Mouse (Mus musculus) layer of hippocampus, adult 9-10 months (tissue): ENCODE results near the gene Inava.

Experiments
- DNase-seq: peaks from one replicate; pipeline ENCODE4 v3.0.0; 2022; ENCODE audit warnings: low spot score

Inava gene

GRCm38 (mm10) chr1:136233892-136234594 is at the start of gene Inava:
Gene Inava (minus strand): TSS chr1:136234264.
- DNase-seq, result no peak

DNA sequence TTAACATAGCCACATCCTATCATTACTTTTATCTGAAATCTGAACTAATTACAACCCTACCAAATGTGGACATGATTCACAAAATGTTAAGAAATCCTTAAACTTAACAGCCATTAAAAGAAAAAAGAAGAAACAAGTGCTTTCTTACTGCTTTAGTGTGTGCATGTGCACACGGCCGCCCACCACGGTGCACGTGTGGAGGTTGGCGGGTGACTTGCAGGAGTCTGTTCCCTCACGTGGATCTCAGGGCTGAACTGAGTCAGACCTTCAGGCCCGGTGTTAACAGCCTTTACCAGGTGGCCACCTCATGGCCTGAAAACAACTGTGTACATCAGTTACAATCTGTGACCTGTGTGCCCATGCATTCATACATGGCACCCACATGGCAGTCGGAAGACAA is 43.3 kb upstream of the Inava start:
- DNase-seq, result no peak

DNA sequence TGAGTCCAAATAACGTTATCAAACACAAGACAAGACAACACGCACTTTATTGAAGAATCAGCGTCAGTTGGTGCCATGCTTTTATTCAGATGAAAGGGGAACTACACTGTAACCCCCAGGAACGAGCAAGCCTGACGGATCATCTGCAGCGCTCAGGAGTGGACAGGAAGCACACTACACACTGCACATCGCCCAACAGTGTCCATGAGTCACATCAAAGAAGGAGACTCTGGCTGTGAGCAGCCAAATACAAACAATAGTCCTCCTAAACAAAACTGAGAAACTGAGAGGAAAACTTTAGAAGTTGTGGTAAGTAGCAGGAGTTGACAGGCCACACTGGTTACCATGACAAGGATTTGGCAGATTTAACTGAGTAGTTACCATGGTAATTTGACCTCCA is 34.2 kb upstream of the Inava start:
- no peak for DNase-seq

DNA sequence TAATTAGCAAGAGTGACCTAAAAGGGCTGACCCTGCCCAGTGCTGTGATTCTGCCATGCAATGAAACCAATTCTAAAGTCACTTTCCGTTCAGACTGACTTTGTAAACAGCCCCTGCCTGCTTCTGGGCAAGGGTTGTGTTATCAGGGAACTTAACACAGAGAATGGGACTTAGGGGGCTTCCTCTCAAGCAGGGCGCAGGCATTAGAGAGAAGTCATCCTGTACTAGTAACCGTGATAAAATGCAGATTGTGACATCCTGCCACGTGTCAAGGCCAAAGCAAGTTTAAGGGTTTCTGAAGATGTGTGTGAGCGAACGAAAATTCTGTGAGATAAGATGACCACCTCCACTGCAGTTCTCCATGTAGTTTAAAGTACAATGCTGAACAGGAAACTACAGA is 32.1 kb upstream of the Inava start:
- no peak for DNase-seq

GRCm38 (mm10) chr1:136263355-136263754 is 29.3 kb upstream of the Inava start:
- no peak for DNase-seq

GRCm38 (mm10) chr1:136260635-136261238 is 26.7 kb upstream of the Inava start, which contains the start of gene Gpr25:
Gene Gpr25 (minus strand): TSS chr1:136260873.
- no peak for DNase-seq

- no peak for DNase-seq
Measured at GRCm38 (mm10) chr1:136259893-136260634, 26.0 kb upstream of the Inava start.

DNA sequence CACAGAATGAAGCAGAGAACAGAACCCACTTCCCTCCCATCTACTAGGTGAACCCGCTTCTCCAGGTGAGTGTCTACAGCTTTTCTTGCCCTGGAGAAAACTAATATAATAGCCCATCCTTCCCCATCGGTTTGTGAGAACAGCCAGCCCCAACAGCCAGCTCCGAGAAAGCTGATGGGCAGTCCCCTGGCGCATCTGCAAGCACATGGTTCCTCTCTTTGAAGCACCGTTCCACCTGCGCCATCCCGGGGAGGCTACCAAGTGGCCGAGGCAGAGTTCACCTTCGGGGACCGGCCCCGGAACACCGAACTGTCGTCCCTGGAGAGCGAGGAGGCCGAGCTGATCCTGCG is 25.5 kb upstream of the Inava start:
- DNase-seq, result no peak

DNA sequence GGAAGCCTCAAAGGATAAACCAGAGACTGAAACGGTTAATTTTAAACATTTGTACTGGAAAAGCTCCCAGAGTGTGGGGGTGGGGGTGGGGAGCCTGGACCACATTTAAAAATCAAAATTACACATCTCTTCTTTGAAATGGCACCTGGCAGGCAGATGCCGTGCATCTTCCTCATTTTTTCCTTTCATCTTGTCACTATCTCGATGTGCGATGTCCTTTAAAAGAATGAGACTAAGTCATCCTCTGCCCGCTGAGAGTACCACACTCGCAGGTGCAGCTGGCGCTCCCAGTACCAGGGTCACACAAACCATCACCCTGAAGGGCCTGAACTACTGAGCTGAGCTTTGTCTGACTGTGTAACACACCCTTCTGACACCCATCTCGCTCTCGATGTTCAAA is 24.4 kb upstream of the Inava start:
- DNase-seq, result no peak

DNA sequence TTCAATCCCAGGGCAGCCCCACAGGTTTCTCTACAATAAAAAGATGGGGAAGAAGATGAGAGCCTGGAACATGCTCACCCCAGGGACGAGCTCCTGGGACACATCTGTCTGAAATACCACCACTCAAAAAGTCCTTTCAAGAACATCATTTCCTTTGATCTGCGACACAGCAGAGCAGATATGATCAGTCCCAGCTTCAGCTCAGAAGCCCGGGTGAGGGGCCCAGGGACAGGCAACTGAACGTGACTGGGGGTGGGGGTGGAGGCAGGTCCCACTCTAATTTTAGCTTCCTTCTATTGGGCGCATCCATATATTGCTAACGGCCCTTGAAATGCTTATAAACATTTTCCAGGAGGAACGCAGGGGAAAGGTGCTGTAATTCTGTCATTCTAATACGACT is 21.6 kb upstream of the Inava start:
- no peak for DNase-seq

DNA sequence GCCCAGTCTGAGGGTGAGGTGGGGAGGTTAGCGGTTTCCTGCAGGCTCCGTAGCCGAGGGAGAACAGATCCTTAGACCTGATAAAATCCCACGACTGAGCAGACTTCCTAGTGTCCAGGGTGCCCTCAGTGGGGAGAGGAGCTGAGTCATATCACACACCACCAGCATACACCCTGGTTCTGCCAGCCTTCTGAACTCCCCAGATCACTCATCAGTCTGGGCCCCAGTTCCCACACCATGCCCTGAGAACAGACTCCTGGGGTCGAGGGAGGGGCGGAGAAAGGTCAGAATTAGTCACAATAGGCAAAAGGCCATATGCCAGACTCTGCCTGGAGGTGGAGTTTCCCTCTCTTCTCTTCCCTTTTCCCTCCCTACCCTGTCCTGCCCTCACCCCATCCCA is 21.1 kb upstream of the Inava start:
- DNase-seq, result no peak

DNA sequence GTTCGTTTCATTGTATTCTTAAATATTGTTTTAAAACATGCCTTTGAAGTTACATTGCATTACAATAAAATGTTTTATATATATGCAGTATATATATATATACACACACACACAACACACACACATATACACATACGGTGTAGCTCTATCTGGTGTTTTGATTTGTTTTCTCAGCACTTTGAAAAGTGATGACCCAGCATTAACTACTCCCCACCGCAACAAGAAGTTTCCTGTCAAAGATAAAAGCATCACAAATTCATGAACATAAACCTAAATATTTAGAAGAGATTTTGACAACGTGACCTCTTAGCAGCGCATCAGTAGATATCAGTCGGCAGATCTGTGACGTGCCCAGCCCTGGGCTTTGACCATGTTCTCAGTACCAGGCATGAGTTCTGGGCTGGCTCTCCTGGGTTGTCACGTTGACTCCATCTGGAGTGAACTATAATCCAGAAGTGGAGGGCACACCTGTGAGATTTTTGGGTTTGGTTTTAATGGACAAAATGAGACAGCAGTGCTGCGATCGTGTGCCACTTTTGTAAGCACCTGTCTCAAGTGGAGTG is 20.5 kb upstream of the Inava start:
- no peak for DNase-seq

GRCm38 (mm10) chr1:136253472-136253871 is 19.4 kb upstream of the Inava start:
- no peak for DNase-seq

DNA sequence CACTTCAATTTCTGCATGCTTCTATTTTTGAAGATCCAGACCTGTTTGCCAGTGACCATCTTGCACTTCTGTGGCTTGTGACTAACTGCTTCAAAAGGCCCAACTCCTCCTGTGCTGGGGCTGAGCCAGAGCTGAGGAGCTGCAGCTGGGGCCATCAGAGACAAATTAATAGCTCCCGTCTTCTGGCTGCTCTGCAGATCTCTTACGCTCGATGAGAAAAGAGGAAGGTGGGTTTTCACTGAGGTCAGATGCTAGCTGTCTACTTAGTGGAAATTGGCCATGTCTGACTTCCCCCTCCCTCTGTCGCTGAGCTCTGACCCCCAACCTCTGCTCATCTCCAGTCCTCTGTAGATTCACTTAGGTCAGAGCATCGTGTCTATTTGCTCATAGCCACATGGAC is 15.6 kb upstream of the Inava start:
- no peak for DNase-seq

DNA sequence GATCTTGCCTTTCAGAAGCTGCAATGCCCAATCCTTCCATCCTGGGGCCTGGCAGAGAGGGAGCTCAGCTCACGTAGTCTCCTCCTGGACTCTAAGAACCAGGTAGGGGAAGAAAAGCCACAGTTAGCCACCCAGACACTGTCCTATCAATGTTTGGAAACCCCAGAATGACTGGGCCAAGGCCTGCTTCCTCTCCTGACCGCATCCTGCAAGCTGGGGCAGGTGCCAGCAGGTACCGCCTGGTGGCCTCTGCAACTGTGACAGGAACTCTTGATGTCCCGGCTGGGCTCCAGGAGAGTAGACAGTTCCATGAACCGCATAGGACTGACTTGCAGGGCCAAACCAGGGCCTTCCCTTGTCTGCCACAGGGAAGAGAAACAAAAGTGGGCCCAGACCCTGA is 13.3 kb upstream of the Inava start:
- DNase-seq, result no peak

DNA sequence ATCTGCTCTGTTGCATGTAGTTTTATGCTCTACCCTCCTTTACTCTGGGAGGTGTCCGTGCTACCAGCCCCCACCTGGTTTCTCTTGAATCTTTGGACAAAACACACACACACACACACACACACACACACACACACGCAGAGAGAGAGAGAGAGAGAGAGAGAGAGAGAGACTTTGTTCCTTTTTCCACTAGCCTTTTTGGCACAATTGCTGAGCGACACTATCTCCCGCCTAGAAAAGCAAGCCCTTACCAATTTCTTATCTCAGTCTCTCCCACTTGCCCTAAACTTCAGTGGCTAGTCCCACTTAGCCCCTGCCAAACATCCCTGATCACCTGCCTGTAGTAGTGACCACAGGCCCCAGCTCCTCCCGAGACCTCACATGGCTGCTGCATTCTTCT is 10.4 kb upstream of the Inava start:
- DNase-seq, result no peak

GRCm38 (mm10) chr1:136241801-136242200 is 7.7 kb upstream of the Inava start:
- DNase-seq, result no peak

DNA sequence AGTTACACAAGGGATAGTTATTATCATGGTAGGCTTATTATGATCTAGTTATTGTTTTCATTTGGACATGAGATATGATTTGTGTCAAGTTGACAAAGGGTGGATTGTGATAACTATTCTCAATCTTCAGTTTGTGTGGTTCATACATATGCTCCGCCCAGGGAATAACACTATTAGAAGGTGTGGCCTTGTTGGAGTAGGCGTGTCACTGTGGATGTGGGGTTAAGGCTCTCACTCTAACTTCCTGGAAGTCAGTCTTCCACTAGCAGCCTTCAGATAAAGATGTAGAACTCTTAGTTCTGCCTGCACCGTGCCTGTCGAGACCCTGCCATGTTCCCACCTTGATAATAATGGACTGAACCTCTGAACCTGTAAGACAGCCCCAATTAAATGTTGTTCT is 4.4 kb upstream of the Inava start:
- no peak for DNase-seq

DNA sequence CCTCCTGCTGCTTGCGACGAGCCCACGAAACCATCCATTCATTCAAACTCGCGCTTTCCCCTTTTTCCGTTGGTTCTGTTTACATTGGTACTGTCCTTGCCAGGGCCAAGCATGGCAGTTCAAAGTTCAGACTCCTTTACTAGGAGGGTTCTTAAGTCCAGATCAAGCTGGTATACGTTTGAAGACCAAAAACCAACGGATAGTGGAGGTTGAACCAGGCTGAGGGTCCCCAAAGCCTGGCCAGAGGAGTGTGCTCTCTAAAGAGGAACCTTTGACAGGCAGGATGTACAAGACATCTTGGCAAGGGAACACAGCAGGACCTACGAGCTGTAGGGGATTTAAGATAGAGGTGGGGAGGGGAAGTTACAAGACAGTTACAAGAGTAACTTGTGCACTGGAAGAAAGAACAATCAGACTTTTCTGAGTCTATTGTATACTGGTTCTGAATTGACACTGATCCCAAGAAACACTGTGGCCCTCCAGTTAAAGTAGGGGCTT is 580 bp upstream of the Inava start:
- DNase-seq, result no peak

DNA sequence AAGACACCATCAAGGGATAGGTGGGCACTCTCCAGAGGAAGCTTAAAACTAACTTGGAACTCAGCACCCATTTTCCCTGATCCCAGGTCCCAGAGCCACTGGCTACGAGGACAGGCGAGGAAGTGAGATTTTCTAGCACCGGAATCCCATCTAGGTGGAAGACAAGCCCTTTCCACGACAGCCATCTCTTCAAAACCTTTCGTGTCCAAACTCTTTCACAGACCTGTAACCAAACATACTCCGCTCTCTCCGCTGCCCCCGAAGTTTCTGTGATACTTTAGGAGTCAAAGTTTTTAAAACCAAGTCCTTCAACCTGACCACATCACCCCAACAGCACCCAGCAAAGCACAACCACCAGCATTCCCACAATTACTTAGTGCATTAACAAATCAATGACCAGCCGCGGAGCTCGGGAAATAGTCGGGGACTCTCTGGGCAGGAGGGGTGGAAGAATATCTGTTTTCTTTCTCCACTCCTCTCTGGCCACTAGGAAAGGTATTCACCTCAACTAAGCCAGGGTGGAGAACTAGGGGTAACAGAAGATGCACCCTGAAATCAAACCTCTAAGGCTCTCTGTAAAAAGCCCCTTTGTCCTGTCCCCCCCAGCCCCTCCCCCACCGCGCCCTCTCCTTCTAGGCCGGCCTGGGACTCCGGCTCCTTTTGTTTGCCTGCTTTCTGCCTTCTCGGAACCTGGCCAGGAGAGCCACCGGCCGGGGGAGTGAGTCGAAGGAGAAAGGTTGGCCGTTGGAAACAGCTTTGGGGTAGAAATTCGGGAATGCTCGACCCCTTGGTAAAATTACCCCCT is 876 bp downstream of the Inava start:
- no peak for DNase-seq

DNA sequence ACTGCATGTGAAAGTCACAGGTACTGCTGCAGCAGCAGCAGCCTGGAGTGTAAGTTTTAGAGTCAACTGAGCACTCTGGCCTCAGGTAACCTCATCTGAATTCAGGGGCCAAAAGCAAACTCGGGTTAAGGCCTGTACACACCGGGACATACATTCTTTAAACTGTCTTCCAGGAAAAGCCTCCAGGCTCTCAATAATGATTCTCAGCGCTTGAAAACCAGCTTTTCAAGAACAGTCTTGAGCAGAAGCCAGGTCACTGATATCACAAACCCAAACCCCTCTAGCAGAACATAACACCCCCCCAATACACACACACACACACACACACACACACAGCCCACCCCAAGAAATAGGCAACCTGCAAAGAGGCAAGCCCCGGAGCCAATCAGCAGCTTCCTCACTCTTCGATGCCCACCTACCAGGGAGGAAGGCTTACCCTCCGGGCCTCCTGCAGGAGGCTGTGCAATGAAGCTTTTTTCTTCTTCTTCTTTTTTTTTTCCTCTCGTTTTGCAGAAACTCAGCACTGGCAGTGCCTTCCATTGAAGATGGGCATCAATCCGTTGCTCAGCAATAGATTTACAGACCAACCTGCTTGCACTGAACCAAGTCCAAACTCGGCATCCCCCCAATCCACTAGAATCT is 1.7 kb downstream of the Inava start:
- DNase-seq, result no peak

GRCm38 (mm10) chr1:136231596-136231995 is 2.5 kb downstream of the Inava start:
- DNase-seq, result no peak
